Mouse (Mus musculus) right cerebral cortex, postnatal 4 days (tissue): Measurements from ENCODE around the gene Kncn.

Experiments
- DNase-seq: peaks from one replicate; pipeline ENCODE4 v3.0.0-alpha.2; 2022

The Kncn gene

GRCm38 (mm10) chr4:115938276-115939160 lies 54.3 kb downstream of the Kncn start:
- peak; percentile 53 for DNase-seq
